Mouse (Mus musculus) intestine, postnatal 0 days (tissue): Measurements from ENCODE around the gene Klrb1f. TPM values are rescaled to one million over a fixed set of nuclear protein-coding genes. Genes with fewer than 3 reads are reported as not detected.

Source experiments
- ATAC-seq: fragments of 200-750 bp; cut with Nextera tagmentation; 2 replicates; pipeline ENCODE4 v1.8.0; 2017; ENCODE audit warnings: mild to moderate bottlenecking, moderate TSS enrichment, moderate library complexity
- H3K27ac ChIP-seq: fragments of 300-500 bp; sonication (generic); 2 replicates; pipeline ENCODE4 v1.5.1; 2014; ENCODE audit warnings: mild to moderate bottlenecking, low read depth, low read length, moderate library complexity
- H3K27me3 ChIP-seq: fragments of 300-500 bp; sonication (generic); replicated peaks from 2 replicates; pipeline ENCODE4 v1.6.1; 2014; ENCODE audit warnings: low read length, mixed read lengths; ENCODE audit not compliant: control insufficient read depth, insufficient read depth
- H3K36me3 ChIP-seq: fragments of 300-500 bp; sonication (generic); 2 replicates; pipeline ENCODE4 v1.6.1; 2014; ENCODE audit warnings: mild to moderate bottlenecking, moderate library complexity; ENCODE audit not compliant: control insufficient read depth, insufficient read depth
- H3K4me1 ChIP-seq: fragments of 300-500 bp; sonication (generic); replicated peaks from 2 replicates; pipeline ENCODE4 v1.6.1; 2014; ENCODE audit warnings: antibody characterized with exemption, low read length, mixed read lengths; ENCODE audit not compliant: control insufficient read depth, insufficient read depth
- H3K4me2 ChIP-seq: fragments of 300-500 bp; sonication (generic); replicated peaks from 2 replicates; pipeline ENCODE4 v1.6.1; 2014; ENCODE audit warnings: low read depth, mild to moderate bottlenecking, moderate library complexity
- H3K4me3 ChIP-seq: fragments of 300-500 bp; sonication (generic); 2 replicates; pipeline ENCODE4 v1.5.1; 2014; ENCODE audit warnings: low read depth, low read length
- H3K9ac ChIP-seq: fragments of 300-500 bp; sonication (generic); 2 replicates; pipeline ENCODE4 v1.6.1; 2014; ENCODE audit warnings: mild to moderate bottlenecking, low read depth, low read length
- H3K9me3 ChIP-seq: fragments of 300-500 bp; sonication (generic); 2 replicates; pipeline ENCODE4 v1.6.1; 2016; ENCODE audit warnings: mixed run types; ENCODE audit not compliant: control insufficient read depth
- CTCF ChIP-seq: sonication (generic); IDR thresholded peaks from 2 replicates; pipeline ENCODE4 v1.5.1; 2016; ENCODE audit warnings: low read depth, mild to moderate bottlenecking, control low read depth, antibody characterized with exemption, moderate library complexity
- WGBS: fragments of 180-500 bp; shearing (Covaris S2); extraction: QIAGEN DNeasy Blood & Tissue Kit; methylation state at CpG from one replicate; pipeline ENCODE4 v1.1.7; 2014; 5-methylcytosine and 5-hydroxymethylcytosine counted together
- polyA plus RNA-seq: library from polyadenylated mRNA; unstranded; fragments of >200 nt; fragmentation: Nextera tagmentation; extraction: Ambion mirVana; gene quantifications from 2 replicates; pipeline ENCODE4 v1.2.1, GENCODE M21; 2015

Klrb1f gene
- polyA plus RNA-seq, 1 experiment from 2014 or later: 0.44 TPM

GRCm38 (mm10) chr6:129041470-129041869, 4.2 kb upstream of the Klrb1f start:
- H3K36me3 ChIP-seq: no peaks in the 10 kb centered on the region

GRCm38 (mm10) chr6:129042470-129042869, 3.2 kb upstream of the Klrb1f start:
- no peaks in the 10 kb centered on the region for H3K36me3 ChIP-seq
- no peak overlapping the region for H3K9ac ChIP-seq
- no peaks in the 10 kb centered on the region for H3K4me1 ChIP-seq
- no peaks in the 10 kb centered on the region for H3K9me3 ChIP-seq
- H3K4me2 ChIP-seq: no peak overlapping the region
- TF ChIP-seq CTCF: no peak
- no peak for ATAC-seq
- no peaks in the 10 kb centered on the region for H3K27me3 ChIP-seq
- H3K4me3 ChIP-seq: no peak overlapping the region
- no peak overlapping the region for H3K27ac ChIP-seq

More at GRCm38 (mm10) chr6:129041470-129041869, 4.2 kb upstream of the Klrb1f start:
- Histone ChIP-seq H3K4me3 (no peak overlapping the region), H3K27ac (no peak overlapping the region), H3K4me1 (no peaks in the 10 kb centered on the region), H3K27me3 (no peaks in the 10 kb centered on the region), H3K4me2 (no peak overlapping the region), H3K9ac (no peak overlapping the region), H3K9me3 (no peaks in the 10 kb centered on the region)
- TF ChIP-seq CTCF: no peak
- no peak for ATAC-seq
- WGBS: 96% methylated on average over 2 of the region's 2 CpGs

DNA sequence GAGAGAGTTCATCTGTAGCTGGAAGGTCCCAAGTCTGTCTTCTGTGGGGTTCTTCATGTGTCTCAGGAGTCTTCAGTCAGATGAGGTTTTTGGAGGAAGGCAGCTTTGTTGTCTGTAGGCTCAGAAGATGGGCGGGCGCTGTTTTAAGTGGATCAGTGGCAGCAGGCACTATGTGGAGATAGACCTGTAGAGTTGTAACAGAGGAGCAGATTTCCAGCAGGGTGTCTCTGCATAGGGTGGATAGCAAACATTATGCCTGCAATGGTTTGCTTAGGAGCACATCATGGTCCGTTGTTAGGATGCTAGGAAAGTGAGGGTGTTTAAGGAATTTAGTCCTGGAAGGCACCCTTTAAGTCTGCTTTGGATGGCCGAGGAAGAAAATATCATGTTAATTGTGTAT, 2.7 kb downstream of the Klrb1f start:
- Histone ChIP-seq H3K9me3 (no peaks in the 10 kb centered on the region), H3K36me3 (no peaks in the 10 kb centered on the region), H3K4me1 (no peaks in the 10 kb centered on the region), H3K4me3 (no peak overlapping the region), H3K9ac (no peak overlapping the region), H3K4me2 (no peak overlapping the region), H3K27me3 (no peaks in the 10 kb centered on the region), H3K27ac (no peak overlapping the region)
- no peak for ATAC-seq
- 66% methylated on average over 4 of the region's 4 CpGs for WGBS
- no peak for TF ChIP-seq CTCF

GRCm38 (mm10) chr6:129048857-129049473, 3.3 kb downstream of the Klrb1f start:
- peak overlapping the region; percentile 39 for H3K4me3 ChIP-seq
- peak; percentile 44 for TF ChIP-seq CTCF
- H3K36me3 ChIP-seq: no peaks in the 10 kb centered on the region
- H3K27ac ChIP-seq: no peak overlapping the region
- no peak overlapping the region for H3K9ac ChIP-seq
- peak; percentile 79 for ATAC-seq
- H3K4me1 ChIP-seq: no peaks in the 10 kb centered on the region
- 3% methylated on average over 13 of the region's 13 CpGs for WGBS
- H3K4me2 ChIP-seq: peak overlapping the region; percentile 66
- H3K27me3 ChIP-seq: no peaks in the 10 kb centered on the region
- H3K9me3 ChIP-seq: no peaks in the 10 kb centered on the region

DNA sequence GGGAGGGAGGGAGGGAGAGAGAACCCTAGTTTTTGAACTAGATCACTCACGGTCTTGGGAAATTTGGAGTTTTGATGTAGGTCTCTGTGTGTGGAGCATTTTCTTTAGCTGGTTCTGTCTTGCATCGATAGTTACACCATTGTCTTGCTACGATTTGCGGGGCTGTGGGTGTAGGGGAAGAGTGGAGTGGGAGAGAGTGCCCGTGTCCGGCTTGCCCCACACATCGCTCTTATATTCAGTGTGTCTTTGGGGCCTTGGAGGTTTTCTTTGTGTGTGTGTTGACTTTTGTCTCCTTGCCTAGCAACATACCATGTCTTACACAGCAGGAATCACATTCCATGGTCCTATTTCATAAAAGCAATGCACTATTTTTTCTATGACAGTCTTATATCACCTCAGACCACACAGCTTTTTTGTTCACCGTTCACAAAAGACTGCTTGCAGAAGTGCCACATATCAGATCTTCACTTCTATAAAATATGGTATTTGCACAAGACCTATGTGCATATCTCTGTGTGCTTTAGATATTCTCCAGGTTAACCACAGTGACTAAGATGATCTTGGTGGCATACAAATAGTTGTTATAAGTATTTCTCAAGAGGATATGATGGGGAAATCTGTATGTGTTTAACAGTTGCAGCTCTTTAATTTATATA, 4.0 kb downstream of the Klrb1f start:
- H3K9ac ChIP-seq: no peak overlapping the region
- H3K27me3 ChIP-seq: no peaks in the 10 kb centered on the region
- 11% methylated on average over 8 of the region's 8 CpGs for WGBS
- peak overlapping the region; percentile 52 for H3K4me2 ChIP-seq
- H3K4me3 ChIP-seq: no peak overlapping the region
- no peak overlapping the region for H3K27ac ChIP-seq
- H3K4me1 ChIP-seq: no peaks in the 10 kb centered on the region
- no peaks in the 10 kb centered on the region for H3K36me3 ChIP-seq
- no peak for TF ChIP-seq CTCF
- ATAC-seq: no peak
- no peaks in the 10 kb centered on the region for H3K9me3 ChIP-seq

GRCm38 (mm10) chr6:129051086-129051485, 5.4 kb downstream of the Klrb1f start:
- Histone ChIP-seq H3K27ac (no peak overlapping the region), H3K4me1 (no peaks in the 10 kb centered on the region), H3K9me3 (no peaks in the 10 kb centered on the region), H3K27me3 (no peaks in the 10 kb centered on the region), H3K36me3 (no peaks in the 10 kb centered on the region), H3K9ac (no peak overlapping the region), H3K4me3 (no peak overlapping the region), H3K4me2 (no peak overlapping the region)
- ATAC-seq: no peak
- 88% methylated on average over 3 of the region's 3 CpGs for WGBS
- no peak for TF ChIP-seq CTCF
